Mouse (Mus musculus) heart, embryonic 10.5 days (tissue): Measurements from ENCODE around the gene Mylk2. TPM values are rescaled to one million over a fixed set of nuclear protein-coding genes. Genes with fewer than 3 reads are reported as not detected.

Experiments
- DNase-seq: peaks from one replicate; pipeline ENCODE4 v3.0.0-alpha.2; 2017; ENCODE audit warnings: low spot score
- H3K27ac ChIP-seq: fragments of 300-500 bp; sonication (generic); 2 replicates; pipeline ENCODE4 v1.5.1; 2016; ENCODE audit warnings: mild to moderate bottlenecking
- H3K27me3 ChIP-seq: fragments of 300-500 bp; sonication (generic); 2 replicates; pipeline ENCODE4 v1.6.1; 2016; ENCODE audit warnings: mild to moderate bottlenecking; ENCODE audit not compliant: poor library complexity, insufficient read depth, severe bottlenecking
- H3K36me3 ChIP-seq: fragments of 300-500 bp; sonication (generic); 2 replicates; pipeline ENCODE4 v1.6.1; 2016; ENCODE audit warnings: mild to moderate bottlenecking, moderate library complexity
- H3K4me1 ChIP-seq: fragments of 300-500 bp; sonication (generic); 2 replicates; pipeline ENCODE4 v1.6.1; 2016; ENCODE audit warnings: mild to moderate bottlenecking
- H3K4me3 ChIP-seq: fragments of 300-500 bp; sonication (generic); 2 replicates; pipeline ENCODE4 v1.5.1; 2016; ENCODE audit warnings: mild to moderate bottlenecking, moderate library complexity
- H3K9me3 ChIP-seq: fragments of 300-500 bp; sonication (generic); 2 replicates; pipeline ENCODE4 v1.6.1; 2016; ENCODE audit warnings: mild to moderate bottlenecking, moderate library complexity
- WGBS: fragments of 180-500 bp; shearing (Covaris S2); methylation state at CpG from one replicate; pipeline ENCODE4 v1.1.7; 2016; 5-methylcytosine and 5-hydroxymethylcytosine counted together
- polyA plus RNA-seq: library from polyadenylated mRNA; unstranded; fragments of >200 nt; fragmentation: Nextera tagmentation; extraction: Ambion mirVana; gene quantifications from 2 replicates; pipeline ENCODE4 v1.2.1, GENCODE M21; 2016

Gene Mylk2
- polyA plus RNA-seq, 1 experiment from 2014 or later = 0.05 TPM

- Histone ChIP-seq H3K36me3 (no peaks in the 10 kb centered on the region), H3K4me1 (peaks cover 62% of the 10 kb centered on the region), H3K4me3 (no peak overlapping the region), H3K9me3 (no peaks in the 10 kb centered on the region), H3K27me3 (peaks cover 35% of the 10 kb centered on the region; the same call in 1 of the 2 replicates), H3K27ac (peak overlapping the region; percentile 45)
- DNase-seq = no peak
- 32% methylated on average over 7 of the region's 7 CpGs for WGBS
These were observed 11.2 kb downstream of the Mylk2 start for GRCm38 (mm10) chr2:152922376-152922775.

GRCm38 (mm10) chr2:152923621-152924020 lies 12.5 kb downstream of the Mylk2 start:
- peaks cover 61% of the 10 kb centered on the region for H3K4me1 ChIP-seq
- peaks cover 33% of the 10 kb centered on the region; the same call in 1 of the 2 replicates for H3K27me3 ChIP-seq
- 79% methylated on average over 3 of the region's 3 CpGs for WGBS
- H3K27ac ChIP-seq = 0 out of 2 replicates have a peak overlapping the region, but pooled peaks have one; percentile 48
- no peaks in the 10 kb centered on the region for H3K9me3 ChIP-seq
- no peak overlapping the region for H3K4me3 ChIP-seq
- H3K36me3 ChIP-seq = no peaks in the 10 kb centered on the region
- no peak for DNase-seq

GRCm38 (mm10) chr2:152924128-152924527 lies 13.0 kb downstream of the Mylk2 start:
- H3K9me3 ChIP-seq = no peaks in the 10 kb centered on the region
- peaks cover 56% of the 10 kb centered on the region for H3K4me1 ChIP-seq
- H3K4me3 ChIP-seq = no peak overlapping the region
- 65% methylated on average over 8 of the region's 8 CpGs for WGBS
- peaks cover 33% of the 10 kb centered on the region; the same call in 1 of the 2 replicates for H3K27me3 ChIP-seq
- no peaks in the 10 kb centered on the region for H3K36me3 ChIP-seq
- DNase-seq = no peak
- peak overlapping the region; percentile 48 for H3K27ac ChIP-seq

- WGBS = 59% methylated on average over 5 of the region's 5 CpGs
- H3K4me1 ChIP-seq = peaks cover 56% of the 10 kb centered on the region
- H3K4me3 ChIP-seq = no peak overlapping the region
- H3K27ac ChIP-seq = peak overlapping the region; percentile 75
- no peak for DNase-seq
- H3K36me3 ChIP-seq = no peaks in the 10 kb centered on the region
- H3K27me3 ChIP-seq = peaks cover 33% of the 10 kb centered on the region; the same call in 1 of the 2 replicates
- no peaks in the 10 kb centered on the region for H3K9me3 ChIP-seq
These were observed 13.4 kb downstream of the Mylk2 start for GRCm38 (mm10) chr2:152924543-152924942.

- H3K27me3 ChIP-seq = peaks cover 36% of the 10 kb centered on the region; the same call in 1 of the 2 replicates
- WGBS = 38% methylated on average over 11 of the region's 11 CpGs
These were observed 14.2 kb downstream of the Mylk2 start for GRCm38 (mm10) chr2:152925189-152925872.

GRCm38 (mm10) chr2:152926896-152927295 lies 15.7 kb downstream of the Mylk2 start:
- H3K36me3 ChIP-seq = no peaks in the 10 kb centered on the region
- DNase-seq = no peak
- H3K27ac ChIP-seq = peak overlapping the region; percentile 54; the same call in 1 of the 2 replicates
- no peak overlapping the region for H3K4me3 ChIP-seq
- H3K9me3 ChIP-seq = no peaks in the 10 kb centered on the region
- WGBS = 73% methylated on average over 9 of the region's 9 CpGs
- peaks cover 74% of the 10 kb centered on the region for H3K4me1 ChIP-seq
- peaks cover 41% of the 10 kb centered on the region for H3K27me3 ChIP-seq

More at GRCm38 (mm10) chr2:152925189-152925872, 14.2 kb downstream of the Mylk2 start:
- no peaks in the 10 kb centered on the region for H3K9me3 ChIP-seq
- peaks cover 62% of the 10 kb centered on the region for H3K4me1 ChIP-seq
- no peaks in the 10 kb centered on the region for H3K36me3 ChIP-seq
- H3K4me3 ChIP-seq = no peak overlapping the region
- no peak for DNase-seq
- peak overlapping the region; percentile 75 for H3K27ac ChIP-seq

- peaks cover 74% of the 10 kb centered on the region for H3K4me1 ChIP-seq
- no peak for DNase-seq
- 39% methylated on average over 5 of the region's 5 CpGs for WGBS
- peaks cover 41% of the 10 kb centered on the region for H3K27me3 ChIP-seq
- H3K27ac ChIP-seq = peak overlapping the region; percentile 54; the same call in 1 of the 2 replicates
- H3K4me3 ChIP-seq = no peak overlapping the region
- no peaks in the 10 kb centered on the region for H3K36me3 ChIP-seq
- no peaks in the 10 kb centered on the region for H3K9me3 ChIP-seq
These were observed 16.2 kb downstream of the Mylk2 start for GRCm38 (mm10) chr2:152927371-152927770.

- H3K36me3 ChIP-seq = no peaks in the 10 kb centered on the region
- H3K4me3 ChIP-seq = no peak overlapping the region
- H3K27me3 ChIP-seq = peaks cover 46% of the 10 kb centered on the region
- 39% methylated on average over 14 of the region's 14 CpGs for WGBS
- DNase-seq = no peak
- no peaks in the 10 kb centered on the region for H3K9me3 ChIP-seq
- H3K4me1 ChIP-seq = peaks cover 81% of the 10 kb centered on the region
- H3K27ac ChIP-seq = peak overlapping the region; percentile 69
These were observed 17.3 kb downstream of the Mylk2 start for GRCm38 (mm10) chr2:152928219-152928987.

GRCm38 (mm10) chr2:152928988-152929370 lies 17.8 kb downstream of the Mylk2 start:
- WGBS = 68% methylated on average over 3 of the region's 3 CpGs
- H3K4me1 ChIP-seq = peaks cover 80% of the 10 kb centered on the region
- no peaks in the 10 kb centered on the region for H3K36me3 ChIP-seq
- peak overlapping the region; percentile 13; the same call in 1 of the 2 replicates for H3K27ac ChIP-seq
- H3K9me3 ChIP-seq = no peaks in the 10 kb centered on the region
- H3K4me3 ChIP-seq = no peak overlapping the region
- DNase-seq = no peak
- H3K27me3 ChIP-seq = peaks cover 46% of the 10 kb centered on the region

- Histone ChIP-seq H3K27ac (peak overlapping the region; percentile 49), H3K4me3 (no peak overlapping the region)
- 29% methylated on average over 2 of the region's 2 CpGs for WGBS
These were observed 19.1 kb downstream of the Mylk2 start for GRCm38 (mm10) chr2:152930276-152930675.

GRCm38 (mm10) chr2:152931456-152932160 lies 20.5 kb downstream of the Mylk2 start:
- DNase-seq = no peak
- Histone ChIP-seq H3K9me3 (no peaks in the 10 kb centered on the region), H3K4me1 (peaks cover 54% of the 10 kb centered on the region), H3K27me3 (peaks cover 58% of the 10 kb centered on the region), H3K27ac (0 out of 2 replicates have a peak overlapping the region, but pooled peaks have one; percentile 8), H3K36me3 (no peaks in the 10 kb centered on the region), H3K4me3 (no peak overlapping the region)
- 63% methylated on average over 11 of the region's 12 CpGs for WGBS

More at GRCm38 (mm10) chr2:152930276-152930675, 19.1 kb downstream of the Mylk2 start:
- Histone ChIP-seq H3K36me3 (no peaks in the 10 kb centered on the region), H3K4me1 (peaks cover 67% of the 10 kb centered on the region), H3K9me3 (no peaks in the 10 kb centered on the region), H3K27me3 (peaks cover 50% of the 10 kb centered on the region)
- no peak for DNase-seq

- Histone ChIP-seq H3K36me3 (no peaks in the 10 kb centered on the region), H3K4me1 (peaks cover 41% of the 10 kb centered on the region), H3K9me3 (no peaks in the 10 kb centered on the region), H3K27me3 (peaks cover 56% of the 10 kb centered on the region), H3K27ac (peak within 1 kb of the TSS; percentile 44), H3K4me3 (no peak within 1 kb of the TSS)
- no peak for DNase-seq
- WGBS = 29% methylated on average over 9 of the region's 9 CpGs
These were observed 21.9 kb downstream of the Mylk2 start, which contains the start of gene Foxs1 for GRCm38 (mm10) chr2:152933048-152933447. TSS of gene Foxs1 (minus strand) at chr2:152933208.
